Mouse (Mus musculus) cerebellum, adult 2 months (tissue): ENCODE results near the gene Ss18l2.
A peak's percentile ranks its signal among the peaks of the same experiment; 100 is the strongest.

ENCODE experiments used
- CTCF ChIP-seq: fragments of 200-500 bp; IDR thresholded peaks from 2 replicates; pipeline ENCODE4 v1.5.1; 2011; ENCODE audit warnings: low read depth, mild to moderate bottlenecking, control low read depth, low read length, moderate library complexity, borderline replicate concordance; ENCODE audit not compliant: insufficient read depth
- POLR2A ChIP-seq: fragments of 200-500 bp; IDR thresholded peaks from 2 replicates; pipeline ENCODE4 v1.6.1; 2011; ENCODE audit warnings: low read length, control low read depth, borderline replicate concordance; ENCODE audit not compliant: insufficient read depth

GRCm38 (mm10) chr9:121679549-121679948 lies 30.6 kb upstream of the Ss18l2 start:
- TF ChIP-seq CTCF (peak; percentile 76), POLR2A (no peak)
